Mouse (Mus musculus): ENCODE measurements at regions not wholly inside any gene's neighbourhood (a gene's known extent, or its start where the extent isn't known, plus 50 kb on each side); places are given as distances from the start of the nearest gene placed in this dataset.

DNA sequence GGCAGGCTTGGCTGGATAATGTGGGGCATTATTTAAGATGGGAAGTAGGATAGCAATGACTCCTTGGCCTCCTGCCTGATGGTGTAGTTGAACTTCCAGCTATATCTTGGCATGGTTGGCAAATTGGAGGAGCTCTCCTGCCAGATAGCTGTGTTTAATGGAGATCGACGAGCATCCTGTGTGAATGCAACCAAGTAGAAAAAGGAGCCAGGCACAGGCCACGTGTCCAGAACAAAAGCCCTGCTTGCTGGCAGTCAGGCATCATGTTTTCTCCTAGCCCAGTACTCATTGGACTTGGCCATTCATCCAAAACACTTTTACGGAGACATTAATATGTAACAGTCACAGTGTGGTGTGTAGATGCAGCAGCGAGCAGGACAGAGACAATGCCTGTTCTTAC, 211.8 kb upstream of the 9630041A04Rik start:
- peak; percentile 69 for ATAC-seq (ENCODE audit: low FRiP score)
- no peak overlapping the region for H3K4me3 ChIP-seq (replicated peaks)
- no peaks in the 10 kb centered on the region for H3K27me3 ChIP-seq (replicated peaks)
- no peaks in the 10 kb centered on the region for H3K4me1 ChIP-seq
- no peak overlapping the region for H3K27ac ChIP-seq (replicated peaks)
- no peak overlapping the region for H3K4me2 ChIP-seq
- 47% methylated on average over 5 of the region's 5 CpGs for WGBS
- H3K36me3 ChIP-seq: no peaks in the 10 kb centered on the region
- H3K9me3 ChIP-seq (replicated peaks): 0 out of 2 replicates have a peak, but pooled peaks cover 7% of the 10 kb centered on the region
- no peak overlapping the region for H3K9ac ChIP-seq (replicated peaks)

DNA sequence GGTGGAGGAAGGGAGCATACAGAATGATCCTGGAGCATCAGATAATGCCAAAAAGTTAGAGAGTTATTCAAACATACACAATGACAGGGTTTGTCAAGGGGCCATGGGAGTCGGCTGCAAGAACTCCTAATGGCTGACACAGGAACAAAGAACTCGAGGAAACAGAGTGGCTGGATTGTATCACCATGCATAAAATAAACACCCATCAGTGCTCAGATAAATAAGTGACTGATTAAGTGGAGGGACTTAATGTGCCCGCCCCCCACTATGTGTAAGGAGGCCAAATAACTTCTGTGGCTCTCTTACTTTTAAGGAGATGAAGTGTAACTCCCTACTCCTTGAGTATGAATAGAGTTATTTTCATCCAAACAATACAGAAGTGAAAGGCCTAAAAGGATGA, 220.1 kb upstream of the 9630041A04Rik start:
- H3K9me3 ChIP-seq (replicated peaks): 0 out of 2 replicates have a peak, but pooled peaks cover 4% of the 10 kb centered on the region
- no peaks in the 10 kb centered on the region for H3K36me3 ChIP-seq
- H3K27ac ChIP-seq (replicated peaks): no peak overlapping the region
- H3K4me1 ChIP-seq: no peaks in the 10 kb centered on the region
- H3K27me3 ChIP-seq (replicated peaks): no peaks in the 10 kb centered on the region
- WGBS: 46% methylated on average over 3 of the region's 3 CpGs
- H3K4me2 ChIP-seq: no peak overlapping the region
- no peak for ATAC-seq (ENCODE audit: low FRiP score)
- no peak overlapping the region for H3K9ac ChIP-seq (replicated peaks)
- H3K4me3 ChIP-seq (replicated peaks): no peak overlapping the region

DNA sequence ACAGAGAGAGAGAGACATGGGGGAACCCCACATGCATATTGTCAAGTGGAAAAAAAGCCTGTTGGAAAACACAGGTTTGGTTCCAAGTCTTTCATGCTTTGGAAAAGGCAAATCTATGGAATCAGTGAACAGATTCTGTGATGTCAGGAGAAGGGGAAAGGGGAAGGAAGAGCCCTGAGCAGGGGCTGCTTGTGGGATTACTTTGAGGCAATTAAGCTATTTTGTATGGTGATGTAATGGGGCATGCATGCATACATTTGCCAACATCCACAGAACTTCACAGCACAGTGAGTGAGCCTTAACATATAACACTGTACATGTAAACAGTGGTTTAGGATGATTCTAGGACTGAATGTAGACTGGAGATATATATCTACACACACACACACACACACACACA, 221.0 kb upstream of the 9630041A04Rik start:
- Histone ChIP-seq H3K27ac (replicated peaks) (no peak overlapping the region), H3K9me3 (replicated peaks) (0 out of 2 replicates have a peak, but pooled peaks cover 4% of the 10 kb centered on the region), H3K4me2 (no peak overlapping the region), H3K4me1 (no peaks in the 10 kb centered on the region), H3K9ac (replicated peaks) (no peak overlapping the region), H3K4me3 (replicated peaks) (no peak overlapping the region), H3K36me3 (no peaks in the 10 kb centered on the region), H3K27me3 (replicated peaks) (no peaks in the 10 kb centered on the region)
- ATAC-seq (ENCODE audit: low FRiP score): no peak

DNA sequence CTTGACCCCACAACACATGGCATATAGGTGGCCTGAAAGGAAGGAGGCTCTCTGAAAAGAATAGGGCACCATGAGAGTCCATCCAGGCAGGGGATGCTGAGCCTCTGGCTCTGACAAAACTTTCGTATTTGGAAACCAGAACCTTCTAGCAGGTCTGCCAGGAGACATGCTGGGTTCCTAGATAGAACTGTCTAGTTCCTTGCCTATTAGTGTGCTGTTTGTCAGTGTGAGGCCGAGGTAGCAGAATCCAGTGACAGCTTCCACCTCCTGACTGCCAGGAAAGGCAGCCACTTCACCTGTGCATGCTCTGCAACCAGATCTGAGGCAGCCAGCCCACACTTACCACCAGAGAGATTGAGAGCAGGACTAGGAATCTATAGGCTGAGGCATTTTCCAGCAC, 245.4 kb upstream of the 9630041A04Rik start:
- no peak overlapping the region for H3K9ac ChIP-seq (replicated peaks)
- H3K9me3 ChIP-seq (replicated peaks): no peaks in the 10 kb centered on the region
- no peaks in the 10 kb centered on the region for H3K4me1 ChIP-seq
- ATAC-seq (ENCODE audit: low FRiP score): no peak
- no peak overlapping the region for H3K4me3 ChIP-seq (replicated peaks)
- no peaks in the 10 kb centered on the region; the same call in none of the 2 replicates for H3K27me3 ChIP-seq (replicated peaks)
- 84% methylated on average over 2 of the region's 2 CpGs for WGBS
- H3K4me2 ChIP-seq: no peak overlapping the region
- no peak overlapping the region for H3K27ac ChIP-seq (replicated peaks)
- no peaks in the 10 kb centered on the region for H3K36me3 ChIP-seq

DNA sequence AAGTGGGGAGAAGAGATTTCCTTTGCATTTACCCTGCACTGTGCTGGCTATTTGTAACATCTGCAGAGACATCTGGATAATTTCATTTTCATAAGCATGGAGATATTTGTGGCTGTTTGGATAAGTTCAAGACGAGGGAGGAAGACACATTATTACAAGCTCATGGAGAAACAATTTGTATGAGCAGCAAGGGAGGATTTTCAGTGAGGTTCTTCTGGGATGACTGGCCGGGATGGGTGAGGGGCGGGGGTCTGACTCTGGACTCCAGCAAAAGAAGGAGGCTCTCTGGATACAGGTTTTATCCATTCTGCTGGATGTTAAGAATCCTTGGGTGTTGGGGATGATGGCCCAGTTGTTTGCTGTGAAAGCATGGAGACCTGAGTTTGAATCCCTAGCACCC, 246.5 kb upstream of the 9630041A04Rik start:
- no peak overlapping the region for H3K9ac ChIP-seq (replicated peaks)
- no peak overlapping the region for H3K4me3 ChIP-seq (replicated peaks)
- no peak overlapping the region for H3K27ac ChIP-seq (replicated peaks)
- 81% methylated on average over 3 of the region's 3 CpGs for WGBS
- H3K4me1 ChIP-seq: 0 out of 2 replicates have a peak, but pooled peaks cover 3% of the 10 kb centered on the region
- H3K27me3 ChIP-seq (replicated peaks): no peaks in the 10 kb centered on the region; the same call in none of the 2 replicates
- no peak overlapping the region for H3K4me2 ChIP-seq
- ATAC-seq (ENCODE audit: low FRiP score): no peak
- H3K9me3 ChIP-seq (replicated peaks): no peaks in the 10 kb centered on the region
- H3K36me3 ChIP-seq: no peaks in the 10 kb centered on the region

DNA sequence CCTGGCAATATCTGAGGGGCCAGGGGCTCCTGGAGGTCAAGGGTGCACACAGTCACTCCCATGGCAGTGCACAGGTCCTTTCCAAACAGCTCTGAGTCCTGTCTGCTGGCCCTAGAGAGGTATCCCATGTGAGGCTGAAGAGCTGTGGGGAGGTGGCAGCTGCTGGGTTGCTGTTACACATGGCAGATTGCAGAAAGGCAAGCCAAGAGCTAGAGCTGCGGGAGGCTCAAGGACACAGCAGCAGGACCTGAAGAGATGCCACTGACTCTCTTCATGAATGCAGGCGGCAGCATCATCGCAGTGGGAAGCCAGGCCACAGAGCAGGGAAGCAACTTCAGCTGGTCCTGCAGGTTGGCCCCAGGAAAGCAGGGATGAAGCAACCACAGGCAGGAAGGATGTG, 247.7 kb upstream of the 9630041A04Rik start:
- H3K9ac ChIP-seq (replicated peaks): no peak overlapping the region
- no peaks in the 10 kb centered on the region for H3K9me3 ChIP-seq (replicated peaks)
- H3K4me2 ChIP-seq: no peak overlapping the region
- no peak overlapping the region for H3K27ac ChIP-seq (replicated peaks)
- no peak for ATAC-seq (ENCODE audit: low FRiP score)
- 78% methylated on average over 3 of the region's 3 CpGs for WGBS
- H3K4me1 ChIP-seq: 0 out of 2 replicates have a peak, but pooled peaks cover 3% of the 10 kb centered on the region
- H3K27me3 ChIP-seq (replicated peaks): no peaks in the 10 kb centered on the region; the same call in none of the 2 replicates
- no peaks in the 10 kb centered on the region for H3K36me3 ChIP-seq
- no peak overlapping the region for H3K4me3 ChIP-seq (replicated peaks)

DNA sequence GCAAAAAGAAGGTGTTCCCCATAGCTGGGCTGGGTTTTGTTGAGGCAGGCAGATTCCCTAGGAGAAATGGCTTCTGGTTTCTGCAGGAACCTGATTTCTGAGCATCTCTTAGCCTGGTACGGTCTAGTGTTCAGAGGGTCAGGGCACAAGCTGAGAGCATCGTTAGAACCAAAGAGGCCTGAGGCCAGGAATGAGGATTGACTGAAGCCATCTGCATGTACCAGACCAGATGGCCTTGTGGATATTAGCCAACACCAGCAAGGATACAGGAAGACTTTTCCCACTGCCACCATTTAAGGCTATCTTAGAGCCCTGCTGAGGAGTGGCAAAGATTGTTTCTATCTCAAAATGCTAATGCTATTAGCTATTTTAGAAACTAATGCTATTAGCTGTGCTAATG, 248.2 kb upstream of the 9630041A04Rik start:
- 61% methylated on average over 2 of the region's 2 CpGs for WGBS
- no peak overlapping the region for H3K27ac ChIP-seq (replicated peaks)

DNA sequence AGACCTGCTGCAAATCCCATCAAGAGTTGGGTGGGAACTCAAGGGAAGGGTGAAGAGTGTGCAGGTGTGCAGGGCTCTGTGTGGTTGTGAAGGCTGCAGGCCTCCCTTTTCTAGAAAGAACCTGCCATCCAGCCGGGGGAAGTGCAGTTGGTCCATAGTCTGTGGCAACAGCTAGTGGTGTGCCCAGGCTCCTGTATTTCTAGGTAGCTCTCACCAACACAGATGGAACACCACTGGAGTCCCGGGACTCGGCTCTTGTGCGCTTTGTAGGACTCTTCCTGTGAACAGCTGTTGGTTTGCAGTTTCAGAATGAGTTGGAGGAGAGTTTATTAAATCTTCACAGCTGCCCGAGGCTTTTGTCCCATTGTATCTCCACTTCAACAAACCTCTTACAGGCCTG, 248.7 kb upstream of the 9630041A04Rik start:
- no peak overlapping the region for H3K9ac ChIP-seq (replicated peaks)
- H3K4me3 ChIP-seq (replicated peaks): no peak overlapping the region
- no peaks in the 10 kb centered on the region; the same call in none of the 2 replicates for H3K27me3 ChIP-seq (replicated peaks)
- ATAC-seq (ENCODE audit: low FRiP score): no peak
- 0 out of 2 replicates have a peak, but pooled peaks cover 3% of the 10 kb centered on the region for H3K4me1 ChIP-seq
- H3K9me3 ChIP-seq (replicated peaks): no peaks in the 10 kb centered on the region
- no peak overlapping the region for H3K4me2 ChIP-seq
- WGBS: 87% methylated on average over 5 of the region's 5 CpGs
- no peak overlapping the region for H3K27ac ChIP-seq (replicated peaks)
- H3K36me3 ChIP-seq: no peaks in the 10 kb centered on the region

More for the DNA sequence above, 248.2 kb upstream of the 9630041A04Rik start:
- H3K36me3 ChIP-seq: no peaks in the 10 kb centered on the region
- no peak overlapping the region for H3K4me3 ChIP-seq (replicated peaks)
- no peak overlapping the region for H3K4me2 ChIP-seq
- no peak for ATAC-seq (ENCODE audit: low FRiP score)
- no peaks in the 10 kb centered on the region for H3K9me3 ChIP-seq (replicated peaks)
- H3K27me3 ChIP-seq (replicated peaks): no peaks in the 10 kb centered on the region; the same call in none of the 2 replicates
- 0 out of 2 replicates have a peak, but pooled peaks cover 3% of the 10 kb centered on the region for H3K4me1 ChIP-seq
- no peak overlapping the region for H3K9ac ChIP-seq (replicated peaks)

DNA sequence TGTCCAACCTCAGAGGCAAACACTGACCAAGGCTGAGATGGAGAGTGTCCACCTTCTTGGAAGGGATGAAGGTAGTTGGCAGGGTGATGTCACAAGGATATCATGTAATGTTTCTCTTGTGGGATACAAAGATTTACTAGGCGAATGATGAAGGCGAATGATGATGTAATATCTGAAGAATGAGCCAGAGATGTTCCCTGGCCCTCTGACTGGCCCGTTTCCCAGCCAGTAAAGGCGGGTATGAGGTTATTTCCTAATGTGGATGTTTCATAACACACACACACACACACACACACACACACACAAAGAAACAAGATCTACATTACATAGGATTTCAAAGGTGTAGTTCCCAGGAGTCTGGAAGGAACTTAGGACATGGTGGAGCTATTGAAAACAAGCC, 249.1 kb upstream of the 9630041A04Rik start:
- Histone ChIP-seq H3K27me3 (replicated peaks) (no peaks in the 10 kb centered on the region; the same call in none of the 2 replicates), H3K27ac (replicated peaks) (no peak overlapping the region), H3K4me1 (0 out of 2 replicates have a peak, but pooled peaks cover 3% of the 10 kb centered on the region), H3K36me3 (no peaks in the 10 kb centered on the region), H3K4me2 (no peak overlapping the region), H3K9me3 (replicated peaks) (no peaks in the 10 kb centered on the region), H3K4me3 (replicated peaks) (no peak overlapping the region), H3K9ac (replicated peaks) (no peak overlapping the region)
- no peak for ATAC-seq (ENCODE audit: low FRiP score)
- WGBS: 89% methylated on average over 4 of the region's 4 CpGs

DNA sequence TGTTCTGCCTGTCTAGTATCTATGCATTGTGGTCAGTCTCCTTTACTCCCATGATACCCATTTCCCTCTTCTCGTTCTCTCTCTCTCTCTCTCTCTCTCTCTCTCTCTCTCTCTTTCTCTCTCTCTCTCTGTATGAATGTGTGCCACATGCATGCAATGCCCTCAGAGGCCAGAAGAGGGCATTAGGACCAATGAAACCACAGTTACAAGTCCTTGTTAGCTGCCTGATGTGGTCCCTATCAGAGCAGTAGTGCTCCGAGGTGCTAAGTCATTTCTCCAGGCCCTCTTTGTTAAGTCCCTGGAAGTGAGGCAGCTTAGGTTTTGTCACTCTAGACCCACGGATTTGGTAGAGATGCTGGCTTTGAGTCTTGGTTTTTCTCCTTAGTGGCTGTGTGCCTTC, 250.2 kb upstream of the 9630041A04Rik start:
- Histone ChIP-seq H3K4me1 (0 out of 2 replicates have a peak, but pooled peaks cover 3% of the 10 kb centered on the region), H3K27ac (replicated peaks) (no peak overlapping the region), H3K9ac (replicated peaks) (no peak overlapping the region), H3K27me3 (replicated peaks) (no peaks in the 10 kb centered on the region; the same call in 1 of the 2 replicates), H3K4me2 (no peak overlapping the region), H3K9me3 (replicated peaks) (no peaks in the 10 kb centered on the region), H3K4me3 (replicated peaks) (no peak overlapping the region), H3K36me3 (no peaks in the 10 kb centered on the region)
- 32% methylated on average over 3 of the region's 3 CpGs for WGBS
- no peak for ATAC-seq (ENCODE audit: low FRiP score)

DNA sequence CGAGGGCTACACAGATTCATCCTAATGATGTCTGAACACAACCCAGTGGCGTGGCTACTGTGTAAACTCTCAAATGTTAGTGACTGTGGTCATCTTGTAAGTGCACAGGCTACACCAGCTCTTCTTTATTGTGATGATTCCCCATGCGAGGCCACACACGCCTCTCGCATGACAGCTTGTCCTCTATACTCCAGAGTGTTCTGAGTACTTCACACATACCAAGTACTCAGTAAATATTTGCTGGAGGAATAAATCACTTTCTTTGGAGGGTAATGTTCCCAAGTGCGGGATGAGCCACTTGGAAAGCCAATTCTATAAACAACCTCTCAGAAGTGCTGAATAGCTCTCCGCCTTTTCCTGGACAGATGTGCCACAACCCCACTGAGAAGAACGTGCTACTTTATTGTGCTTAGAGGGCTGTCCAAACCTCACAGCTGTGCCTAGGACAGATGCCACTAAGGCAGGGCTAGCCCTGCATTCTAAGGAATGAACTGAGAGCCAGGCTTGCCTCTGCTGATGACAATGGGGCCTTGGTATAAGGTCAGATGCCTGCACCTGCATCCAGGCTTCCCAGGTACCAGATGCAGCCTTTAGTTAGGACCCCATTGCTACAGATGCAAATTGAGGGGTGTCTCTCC, 250.7 kb upstream of the 9630041A04Rik start:
- no peak for ATAC-seq (ENCODE audit: low FRiP score)
- 54% methylated on average over 8 of the region's 8 CpGs for WGBS
- Histone ChIP-seq H3K4me2 (no peak overlapping the region), H3K4me3 (replicated peaks) (no peak overlapping the region), H3K27me3 (replicated peaks) (no peaks in the 10 kb centered on the region; the same call in 1 of the 2 replicates), H3K9ac (replicated peaks) (no peak overlapping the region), H3K9me3 (replicated peaks) (no peaks in the 10 kb centered on the region), H3K36me3 (no peaks in the 10 kb centered on the region), H3K4me1 (0 out of 2 replicates have a peak, but pooled peaks cover 3% of the 10 kb centered on the region), H3K27ac (replicated peaks) (no peak overlapping the region)

DNA sequence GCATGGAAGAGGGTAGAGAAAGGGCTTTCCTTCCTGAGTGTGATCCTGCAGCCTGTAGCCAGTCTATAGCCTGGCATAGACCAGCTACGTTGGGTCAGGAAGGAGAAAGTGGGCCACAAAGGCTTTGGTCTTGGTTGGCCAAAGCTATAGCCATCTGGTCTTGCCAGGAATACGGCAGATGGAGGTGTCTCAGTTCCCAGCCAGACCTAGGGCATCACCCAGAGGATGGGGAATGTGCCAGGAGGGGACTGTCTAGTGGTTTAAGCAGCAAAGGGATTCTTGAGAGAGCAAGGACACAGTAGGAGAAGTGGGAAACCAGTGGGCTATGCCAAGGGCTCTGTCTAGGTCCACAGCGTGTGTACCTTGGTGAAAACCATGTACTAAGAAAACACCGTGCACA, 251.3 kb upstream of the 9630041A04Rik start:
- no peak for ATAC-seq (ENCODE audit: low FRiP score)
- H3K27me3 ChIP-seq (replicated peaks): no peaks in the 10 kb centered on the region; the same call in 1 of the 2 replicates
- no peaks in the 10 kb centered on the region for H3K9me3 ChIP-seq (replicated peaks)
- H3K4me2 ChIP-seq: no peak overlapping the region
- 0 out of 2 replicates have a peak, but pooled peaks cover 3% of the 10 kb centered on the region for H3K4me1 ChIP-seq
- H3K27ac ChIP-seq (replicated peaks): no peak overlapping the region
- H3K9ac ChIP-seq (replicated peaks): no peak overlapping the region
- H3K4me3 ChIP-seq (replicated peaks): no peak overlapping the region
- no peaks in the 10 kb centered on the region for H3K36me3 ChIP-seq
- WGBS: 88% methylated on average over 4 of the region's 4 CpGs

Measured in neural tube, embryonic 15.5 days (tissue).